Mouse (Mus musculus): ENCODE results near the gene Stk26. TPM values are rescaled to one million over a fixed set of nuclear protein-coding genes. Genes with fewer than 3 reads are reported as not detected.

Stk26 gene
- polyA plus RNA-seq (2012; rRNA removed) = 0.62 and 1.1 TPM in 2 replicates

DNA sequence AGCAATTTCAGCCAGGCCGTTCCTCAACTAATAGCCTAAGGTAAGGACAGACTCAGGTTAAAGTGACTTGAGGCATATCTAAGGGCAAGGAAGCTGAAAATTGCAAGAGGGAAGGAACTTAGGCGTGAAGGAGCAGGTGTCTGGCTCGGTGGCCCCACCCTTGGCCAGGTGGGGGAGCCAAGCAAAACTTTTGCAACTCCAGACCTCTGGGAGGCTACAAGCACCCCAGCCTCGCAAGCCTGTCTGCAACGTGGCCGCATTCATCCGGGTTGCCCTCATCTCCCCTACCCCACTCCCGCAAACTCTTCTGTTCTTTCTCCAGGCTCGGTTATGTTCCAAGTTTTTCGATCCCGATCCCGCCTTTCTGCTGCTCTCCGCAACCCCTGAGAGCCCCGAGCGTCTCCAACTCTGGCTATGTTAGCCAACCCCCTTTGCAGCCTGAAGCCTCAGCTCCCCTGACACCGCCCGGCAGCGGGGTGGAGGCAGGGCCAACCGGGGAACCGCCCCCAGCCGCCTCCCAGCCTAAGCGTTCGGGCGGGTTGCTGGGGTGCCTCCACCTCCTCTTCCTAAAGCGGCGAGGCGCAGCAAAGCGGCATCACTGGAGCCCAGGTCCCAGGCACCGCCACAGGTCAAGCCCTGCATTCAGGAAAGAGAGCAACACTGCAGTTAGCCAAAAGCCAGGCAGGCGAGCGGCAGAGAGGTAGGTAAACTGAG lies at the start of gene Stk26:
Gene Stk26, plus strand, starts transcription at position 201 of the 714 bp plus-strand sequence.
- WGBS = 21% methylated on average over 31 of the region's 31 CpGs
- no peak for DNase-seq (ENCODE audit: low read depth, low spot score)

DNA sequence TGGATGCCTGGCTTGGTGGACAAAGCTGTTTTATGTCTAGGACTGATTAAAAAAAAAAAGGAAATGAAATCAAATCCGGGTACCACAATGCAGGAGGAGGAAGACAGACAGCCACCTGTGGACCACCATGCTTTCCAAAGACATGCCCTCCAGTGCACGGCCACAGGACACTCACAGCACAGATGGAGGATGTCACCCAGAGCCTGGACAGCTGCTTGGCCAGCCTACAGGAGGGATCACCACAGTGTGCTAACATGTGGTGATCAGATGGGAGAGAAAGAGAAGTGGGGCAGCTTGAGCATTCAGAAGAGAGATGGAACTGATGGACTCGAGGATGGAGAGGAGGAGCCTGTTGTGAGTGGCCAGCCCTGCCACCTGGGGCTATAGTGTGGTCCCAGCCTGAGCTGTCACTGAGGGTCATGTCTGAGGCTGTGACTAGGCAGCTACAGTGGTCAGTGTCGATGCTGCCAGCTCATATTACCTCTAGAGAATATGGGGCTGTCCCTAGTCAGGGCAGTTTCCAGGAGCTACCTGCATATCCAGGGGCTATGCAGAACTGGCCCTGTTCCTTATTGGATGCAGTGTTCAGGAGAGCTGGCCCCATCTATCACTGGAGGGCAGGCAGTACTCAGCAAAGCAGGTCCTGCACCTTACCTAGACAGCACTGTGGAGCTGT lies 47.7 kb upstream of the Stk26 start:
- DNase-seq (ENCODE audit: low read depth, low spot score) = no peak
- WGBS = 56% methylated on average over 4 of the region's 4 CpGs

DNA sequence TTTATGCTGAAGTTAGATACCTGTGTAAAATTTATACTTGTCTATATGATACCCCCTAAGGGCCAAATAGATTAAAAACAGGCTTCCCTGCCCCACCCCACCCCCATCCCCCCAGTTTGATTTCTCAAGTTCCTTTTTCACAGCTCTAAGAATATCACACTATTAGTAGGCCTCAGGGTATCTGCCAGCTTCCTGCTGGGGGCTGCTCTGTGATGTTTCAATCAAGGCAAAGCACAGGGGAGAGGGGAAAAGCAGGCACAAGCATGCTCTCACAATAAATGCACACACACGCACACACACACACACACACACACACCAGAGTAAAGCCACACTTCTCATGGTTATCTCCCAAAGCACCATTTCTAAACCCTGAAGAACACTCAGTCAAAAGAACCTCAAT lies 43.0 kb upstream of the Stk26 start:
- DNase-seq (ENCODE audit: low read depth, low spot score) = no peak
- WGBS = 80% methylated on average over 1 of the region's 1 CpGs

DNA sequence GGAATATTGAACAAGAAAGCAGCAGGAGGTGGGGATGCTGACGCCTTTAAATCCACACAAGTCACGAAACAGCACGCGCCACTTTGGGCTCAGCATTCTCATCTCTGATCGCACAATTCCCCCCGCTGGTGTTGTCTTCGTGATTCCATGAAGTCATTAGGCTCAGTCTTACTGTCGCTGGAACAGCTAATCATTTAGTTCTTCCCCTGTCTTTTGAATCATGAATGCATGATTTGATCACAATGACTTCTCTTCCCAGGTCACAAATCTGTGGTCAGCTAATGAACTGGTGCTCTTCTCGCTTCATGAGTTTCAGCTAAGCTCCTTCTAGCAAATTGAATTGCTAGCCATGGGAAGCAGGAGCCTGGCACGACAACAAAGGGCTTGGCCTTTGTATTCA lies 42.3 kb upstream of the Stk26 start:
- no peak for DNase-seq (ENCODE audit: low read depth, low spot score)
- 88% methylated on average over 10 of the region's 10 CpGs for WGBS

DNA sequence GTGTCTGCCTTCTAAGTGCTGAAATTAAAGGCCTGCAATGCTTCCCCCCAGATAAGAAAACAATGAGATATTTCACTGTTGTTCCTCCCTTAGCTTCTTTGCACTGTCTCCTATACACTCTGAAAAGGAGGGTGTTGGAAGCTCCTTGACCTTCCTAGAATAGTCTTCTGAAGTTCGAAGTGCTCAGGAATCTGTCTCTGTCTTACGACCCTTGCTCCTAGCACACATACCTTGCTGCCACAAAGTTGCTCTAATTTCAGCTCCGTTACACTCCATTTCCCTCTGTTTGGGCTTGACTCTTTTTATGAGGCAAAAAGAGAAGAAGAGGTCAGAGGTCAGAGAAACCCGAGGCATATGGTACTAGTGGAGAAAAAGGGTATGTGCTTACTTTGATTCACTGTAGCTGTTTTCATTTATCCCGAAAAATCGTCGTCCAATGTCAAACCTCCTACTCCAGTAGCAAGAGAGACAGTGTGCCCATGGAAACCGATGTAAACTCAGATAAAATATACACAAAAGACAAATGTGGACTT lies 41.1 kb upstream of the Stk26 start:
- DNase-seq (ENCODE audit: low read depth, low spot score) = no peak
- WGBS = 48% methylated on average over 8 of the region's 8 CpGs

DNA sequence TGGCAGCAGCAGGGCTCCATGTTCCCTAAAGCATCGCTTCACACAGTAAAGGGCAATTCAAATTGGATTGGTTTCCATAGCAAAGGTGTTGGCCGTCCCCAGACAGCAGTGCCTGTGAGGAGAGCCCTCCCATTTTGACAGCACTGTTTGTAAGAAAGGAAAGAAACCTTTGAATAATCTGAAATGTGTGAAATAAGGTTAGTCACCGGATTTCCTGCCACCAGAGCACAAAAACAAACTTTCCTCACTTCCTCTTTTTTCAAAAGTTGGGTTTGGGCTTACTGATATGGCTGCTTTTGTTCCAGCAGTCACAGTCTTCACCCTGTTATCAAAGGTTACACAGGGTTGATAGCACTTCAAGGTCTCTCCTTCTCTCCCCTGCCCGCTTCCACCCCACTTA lies 35.2 kb upstream of the Stk26 start:
- 50% methylated on average over 4 of the region's 4 CpGs for WGBS
- DNase-seq (ENCODE audit: low read depth, low spot score) = no peak

DNA sequence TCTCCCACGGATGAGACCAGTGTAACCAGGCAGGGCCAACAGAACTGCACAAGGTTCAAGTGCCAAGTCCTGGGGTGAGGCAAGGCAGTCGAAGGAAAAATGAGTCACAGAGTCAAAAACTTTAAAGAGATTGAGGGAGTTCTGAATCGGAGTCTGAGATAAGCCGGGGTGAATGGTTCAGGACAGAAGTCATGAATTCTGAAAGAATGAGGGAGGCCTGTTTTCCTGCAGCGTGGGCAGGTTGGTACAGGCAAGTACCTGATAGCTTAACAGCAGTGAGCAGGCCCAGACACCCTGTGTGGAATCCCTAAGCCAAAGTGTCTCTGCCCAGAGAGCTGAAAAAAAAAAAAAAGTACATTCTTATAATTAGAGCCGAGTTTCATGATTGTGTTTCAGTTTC lies 17.0 kb upstream of the Stk26 start:
- WGBS = 52% methylated on average over 6 of the region's 6 CpGs
- no peak for DNase-seq (ENCODE audit: low read depth, low spot score)

DNA sequence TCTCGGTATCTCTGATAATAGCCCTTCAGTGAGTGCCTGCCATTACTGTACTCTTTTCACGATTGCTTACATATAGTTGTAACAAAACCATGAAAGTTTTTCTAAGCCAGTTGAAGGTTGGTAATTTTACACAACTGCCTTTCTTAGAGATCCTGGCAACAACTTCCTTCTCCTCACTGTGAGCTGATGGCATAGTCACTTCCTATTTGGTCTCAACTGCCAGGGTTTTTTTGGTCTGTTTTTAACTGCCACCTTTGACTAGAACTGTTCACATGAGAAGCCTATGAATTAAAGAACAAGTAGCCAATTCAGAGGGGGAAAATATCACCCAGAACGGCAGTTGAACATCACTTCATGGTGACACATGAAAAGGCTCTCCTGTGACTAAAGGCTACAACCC lies 5.3 kb upstream of the Stk26 start:
- WGBS = 75% methylated on average over 3 of the region's 3 CpGs
- no peak for DNase-seq (ENCODE audit: low read depth, low spot score)

DNA sequence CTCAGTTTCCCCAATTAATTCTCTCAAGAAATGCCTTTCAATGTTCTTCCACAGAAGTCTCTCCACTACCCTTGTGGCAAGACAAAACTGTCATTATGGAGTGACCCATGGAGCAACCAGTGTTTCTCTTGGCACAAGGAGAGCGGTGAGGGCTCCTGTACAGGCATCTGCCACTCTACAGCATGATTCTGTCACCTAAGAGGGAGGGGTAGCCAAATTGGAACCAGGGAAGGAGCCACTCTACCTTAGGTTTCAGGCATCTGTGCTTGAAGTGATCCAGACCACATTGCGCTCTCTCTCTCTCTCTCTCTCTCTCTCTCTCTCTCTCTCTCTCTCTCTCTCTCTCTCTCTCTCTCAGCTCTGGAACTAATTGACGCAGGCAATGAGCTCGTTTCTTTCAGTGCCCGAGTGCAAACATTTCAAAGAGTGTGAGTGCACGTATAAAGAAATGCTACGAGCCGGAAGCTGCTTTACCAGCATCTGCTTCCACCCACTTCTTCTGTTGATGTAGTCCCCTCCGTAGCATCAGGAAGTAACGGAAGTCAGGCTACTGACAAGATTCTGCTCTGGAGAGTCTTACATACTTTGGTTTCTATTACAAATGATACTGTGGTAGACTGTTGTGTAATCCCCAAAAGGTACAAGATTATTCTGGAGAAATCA lies 4.7 kb upstream of the Stk26 start:
- WGBS = 53% methylated on average over 10 of the region's 10 CpGs
- DNase-seq (ENCODE audit: low read depth, low spot score) = no peak

DNA sequence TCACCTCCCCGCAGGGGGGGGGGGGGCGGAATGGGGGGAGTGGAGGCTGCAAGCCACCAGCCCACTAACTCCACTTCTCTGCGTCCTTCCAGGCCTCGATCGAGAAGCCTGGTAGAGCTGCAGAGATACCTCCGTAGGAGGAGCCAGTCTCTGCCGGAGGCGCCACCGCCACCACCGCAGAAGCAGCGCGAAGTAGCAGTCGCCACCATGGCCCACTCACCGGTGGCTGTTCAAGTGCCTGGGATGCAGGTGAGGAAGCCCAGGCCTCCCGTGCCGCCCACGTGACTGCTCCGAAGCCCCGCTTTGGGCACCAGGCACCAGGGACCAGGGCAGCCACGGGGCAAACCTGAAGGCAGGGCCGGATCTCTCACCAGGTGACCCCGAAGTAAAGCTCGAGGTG lies 740 bp downstream of the Stk26 start:
- no peak for DNase-seq (ENCODE audit: low read depth, low spot score)
- WGBS = 25% methylated on average over 19 of the region's 23 CpGs

DNA sequence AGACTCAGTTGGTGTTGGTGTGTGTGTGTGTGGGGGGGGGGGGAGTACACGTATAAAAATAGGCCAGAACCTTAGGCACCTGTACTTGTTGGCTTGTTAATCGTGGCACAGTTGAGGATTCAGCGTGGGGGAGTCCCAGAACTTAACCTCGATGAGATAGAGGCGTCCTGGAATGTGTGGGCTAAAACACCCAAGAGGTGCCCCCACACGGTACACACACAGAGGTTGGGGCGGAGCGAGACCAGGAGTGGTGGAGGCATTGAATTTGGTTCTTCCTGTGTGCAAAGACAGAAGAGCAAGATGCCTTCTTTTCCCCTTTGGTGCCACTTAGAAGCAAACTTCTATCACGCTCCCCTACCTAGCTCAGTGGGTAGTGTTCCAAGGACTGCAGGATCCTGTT lies 1.2 kb downstream of the Stk26 start:
- 41% methylated on average over 9 of the region's 9 CpGs for WGBS
- DNase-seq (ENCODE audit: low read depth, low spot score) = no peak

DNA sequence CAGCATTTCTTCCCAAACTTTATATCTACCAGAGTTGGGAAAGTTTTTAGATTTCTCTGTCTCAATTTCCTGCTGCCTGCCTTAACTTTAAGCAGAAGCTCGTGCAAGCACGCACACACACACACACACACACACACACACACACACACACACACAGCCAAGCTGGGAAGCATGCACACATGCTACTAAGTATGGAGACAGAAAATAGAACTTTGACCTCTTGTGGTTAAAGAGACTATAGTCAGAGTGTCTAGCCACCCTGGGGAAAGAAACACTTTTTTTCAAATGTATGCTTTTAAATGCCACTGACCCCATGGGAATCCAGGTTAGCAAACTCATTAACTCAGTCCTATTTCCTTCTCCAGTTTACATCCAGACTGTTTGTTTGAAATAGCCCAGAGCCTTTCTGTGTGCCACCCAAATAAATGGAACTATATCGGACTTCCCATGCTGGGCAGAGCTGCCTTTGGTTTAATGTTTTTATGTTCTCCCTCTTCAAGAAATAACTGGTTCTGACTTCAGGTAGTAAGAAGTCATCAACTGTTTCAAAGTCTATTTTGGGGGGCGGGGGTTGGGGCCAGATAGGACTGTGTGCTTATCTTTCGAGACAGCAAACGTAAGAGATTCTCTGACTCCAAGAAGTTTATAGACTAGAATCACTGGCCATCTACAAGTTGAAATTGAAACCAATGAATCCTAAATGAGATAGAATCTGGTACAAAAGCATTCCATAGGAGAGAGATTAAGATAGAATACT lies 9.8 kb downstream of the Stk26 start:
- WGBS = 52% methylated on average over 6 of the region's 6 CpGs
- DNase-seq (ENCODE audit: low read depth, low spot score) = no peak

DNA sequence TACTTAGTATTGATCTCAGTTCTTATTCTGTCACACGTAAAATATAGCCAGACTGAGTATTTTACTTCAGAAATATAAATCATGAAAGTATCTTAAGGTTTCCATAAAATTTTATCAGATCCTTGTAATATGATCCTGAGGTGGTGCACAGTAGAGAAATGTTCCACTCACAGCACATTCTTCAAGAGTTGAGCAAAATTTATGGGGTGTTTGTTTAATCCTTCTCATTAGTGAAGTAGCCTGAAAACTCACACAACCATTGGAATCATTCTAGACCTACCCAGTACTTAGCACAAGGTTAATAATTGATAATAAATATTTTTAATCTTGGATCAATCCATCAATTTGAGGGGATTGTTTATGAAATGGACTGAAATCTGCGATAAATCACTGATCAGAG lies 22.9 kb downstream of the Stk26 start:
- WGBS = 82% methylated on average over 2 of the region's 2 CpGs

DNA sequence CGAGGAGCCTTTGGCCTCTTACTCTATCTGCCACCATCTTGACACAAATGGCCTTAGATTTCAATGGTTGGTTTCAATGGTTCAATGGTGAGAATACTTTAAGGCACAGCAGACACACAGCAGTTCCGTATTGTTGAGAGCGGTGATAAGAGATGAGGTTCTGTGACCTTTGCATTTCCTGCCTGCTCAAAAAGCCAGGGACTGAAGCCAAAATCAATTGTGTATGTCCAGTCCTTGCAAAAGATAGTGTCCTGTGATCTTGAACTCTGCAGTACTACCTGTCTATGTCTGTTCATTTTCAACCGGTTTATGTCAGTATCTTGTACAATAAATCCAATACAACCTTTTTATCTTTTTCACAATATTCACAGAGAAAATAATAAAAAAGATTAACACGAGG lies 23.9 kb downstream of the Stk26 start:
- 73% methylated on average over 5 of the region's 5 CpGs for WGBS
- DNase-seq (ENCODE audit: low read depth, low spot score) = no peak

More for the DNA sequence above, 22.9 kb downstream of the Stk26 start:
- DNase-seq (ENCODE audit: low read depth, low spot score) = no peak

DNA sequence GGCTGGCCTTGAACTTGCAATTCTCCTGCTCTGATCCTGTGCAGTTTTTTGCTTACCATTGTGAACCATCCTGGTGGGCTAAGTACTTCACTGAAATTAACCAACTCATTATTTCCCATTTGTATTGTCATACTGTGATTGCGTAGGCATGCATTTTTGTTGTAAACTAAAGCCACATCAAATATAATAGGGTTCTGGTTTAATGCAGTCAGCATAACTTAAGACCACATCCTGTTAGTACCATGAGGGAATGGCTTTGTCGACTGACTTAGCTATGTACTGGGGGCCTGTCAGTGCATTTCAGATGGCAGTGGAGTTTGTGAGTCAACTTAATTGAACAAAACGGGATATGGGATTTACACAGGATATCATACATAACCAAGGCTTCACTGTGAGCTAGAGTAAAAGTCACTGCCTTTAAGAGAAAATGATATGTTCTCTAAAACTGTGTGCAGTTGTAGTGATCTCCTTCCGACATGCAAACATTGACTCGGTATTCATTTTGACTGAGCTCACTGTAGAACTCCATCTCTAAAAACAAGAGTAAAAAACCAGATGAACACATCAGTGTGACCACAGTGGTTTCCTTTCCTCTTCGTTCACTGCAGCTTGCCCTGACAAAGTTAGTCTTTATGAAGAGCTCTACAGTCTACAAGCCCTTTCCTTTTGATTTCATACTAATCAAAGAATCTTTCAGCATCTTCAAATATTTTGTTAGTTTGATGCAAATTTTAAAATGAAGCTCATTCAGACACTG lies 33.6 kb downstream of the Stk26 start:
- 82% methylated on average over 6 of the region's 6 CpGs for WGBS
- DNase-seq (ENCODE audit: low read depth, low spot score) = no peak

DNA sequence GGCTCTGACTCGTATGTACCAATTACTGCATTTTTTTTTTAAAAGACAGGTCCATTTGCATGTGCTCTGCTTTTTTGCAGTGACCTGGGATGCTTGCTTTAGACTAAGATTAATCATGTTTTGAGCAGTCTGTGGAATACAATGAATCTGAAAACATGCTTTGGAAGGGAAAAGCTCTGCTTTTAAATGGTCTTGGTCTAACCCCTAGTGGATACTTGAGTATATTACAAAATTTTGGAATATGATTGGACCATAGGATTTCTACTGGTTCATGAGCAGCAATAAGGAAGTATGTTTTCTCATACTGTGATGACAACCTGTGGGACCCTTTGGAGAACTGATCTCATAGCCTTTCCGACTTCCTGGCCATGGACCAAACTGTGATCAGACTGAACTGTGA lies 47.2 kb downstream of the Stk26 start:
- 55% methylated on average over 2 of the region's 2 CpGs for whole genome bisulfite sequencing
- no peak for DNase-seq (ENCODE audit: low read depth, low spot score)

DNA sequence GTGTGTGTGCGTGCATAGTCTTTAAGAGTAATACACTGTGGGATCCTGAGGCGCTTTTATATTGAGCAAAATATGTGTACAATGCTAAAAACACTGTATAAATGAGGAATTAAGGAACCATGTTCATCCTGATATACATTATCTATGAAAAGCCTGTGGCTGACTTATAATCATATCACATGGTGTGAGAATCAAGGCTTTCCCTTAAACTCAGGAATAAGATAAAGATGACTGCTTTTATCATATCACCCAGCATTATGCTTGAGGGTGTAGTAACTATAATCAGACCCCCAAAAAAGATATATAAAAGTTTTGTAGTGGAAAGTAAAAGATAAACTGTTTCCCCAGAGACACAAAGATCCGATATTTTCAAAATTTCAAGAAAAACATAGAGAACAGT lies 62.6 kb downstream of the Stk26 start:
- DNase-seq (ENCODE audit: low read depth, low spot score) = no peak
- 80% methylated on average over 3 of the region's 3 CpGs for WGBS

DNA sequence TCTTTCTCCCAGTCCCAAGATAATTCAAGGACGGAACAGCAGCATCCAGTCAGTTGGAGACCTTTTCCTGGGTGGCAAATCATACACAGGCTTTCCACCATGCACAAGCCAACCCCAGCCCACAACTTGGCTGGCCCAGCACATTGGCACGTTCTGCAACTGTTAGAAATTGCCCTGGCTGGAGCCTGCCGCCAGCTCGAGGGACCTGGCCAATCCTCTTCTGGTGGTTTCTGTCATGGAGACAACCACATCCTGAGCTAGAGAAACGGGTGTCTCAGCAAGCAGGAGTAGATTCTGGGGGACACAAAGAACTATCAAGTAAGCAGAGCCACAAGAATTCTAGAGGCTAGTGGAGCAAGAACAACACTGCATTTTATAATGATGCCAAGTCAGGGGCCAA lies 69.1 kb downstream of the Stk26 start:
- WGBS = 61% methylated on average over 5 of the region's 5 CpGs
- DNase-seq (ENCODE audit: low read depth, low spot score) = no peak

DNA sequence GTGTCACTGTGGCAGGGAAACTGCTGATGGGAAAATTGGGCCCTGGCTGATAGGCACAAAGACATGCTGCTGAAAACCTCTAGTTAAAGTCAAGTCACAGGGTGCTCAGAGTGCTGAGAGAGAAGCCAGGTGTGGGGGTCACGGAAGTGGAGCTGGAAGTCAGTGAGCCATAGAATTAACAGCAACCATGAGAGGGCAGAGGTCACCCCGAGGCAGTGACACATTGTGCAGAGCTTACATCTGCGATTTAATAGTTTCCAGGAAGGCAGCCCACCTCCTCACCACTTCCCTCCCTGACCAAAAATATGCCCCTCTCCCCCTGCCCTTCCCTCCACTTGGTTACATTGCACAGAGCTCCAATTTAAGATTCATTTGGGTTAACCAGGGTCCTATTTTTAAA lies 76.5 kb downstream of the Stk26 start:
- no peak for DNase-seq (ENCODE audit: low read depth, low spot score)
- 60% methylated on average over 3 of the region's 3 CpGs for WGBS

All from large intestine, adult 2 months (tissue).